ENCODE assay signal across 9 mouse cellular contexts in the genomic region with DNA sequence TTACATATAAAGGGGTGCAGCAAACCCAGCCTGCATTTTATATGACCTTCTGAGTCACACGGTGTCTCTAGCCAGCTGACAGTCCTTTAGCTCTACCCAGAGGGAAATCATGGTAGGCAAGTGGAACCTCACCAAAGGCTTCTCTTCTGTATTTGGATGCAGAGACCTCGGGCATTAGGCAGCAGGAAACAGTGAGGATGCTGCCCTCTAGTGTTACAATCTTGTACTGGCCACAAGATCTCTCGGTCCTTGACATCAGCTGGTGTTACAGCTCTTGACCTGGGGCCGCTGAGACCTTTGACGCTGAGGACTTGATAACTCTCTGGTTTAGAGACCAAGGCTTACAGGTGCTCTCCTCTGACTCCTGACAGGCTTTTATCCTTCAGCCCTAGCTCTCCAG. TPM values are rescaled to one million over a fixed set of nuclear protein-coding genes. Genes with fewer than 3 reads are reported as not detected.
A peak's percentile ranks its signal among the peaks of the same experiment; 100 is the strongest.
DNase-seq lines count a peak whose midpoint lies in the region; ATAC-seq and TF ChIP-seq lines count a peak whose summit lies in the region.
"Had no signal": no experiment of that assay in that cellular context is flagged by ENCODE, and none has a peak within 500 bp of the region (broad histone marks: within the 10 kb centered on the region; RNA-seq: fewer than 3 reads in every experiment).

No protein-coding gene starts in this region.

- no peaks in the 10 kb centered on the region for H3K4me1 ChIP-seq in intestine, postnatal 0 days (replicated peaks; ENCODE audit: control insufficient read depth, insufficient read depth, low read length)
- 0 out of 2 replicates have a peak, but pooled peaks cover 2% of the 10 kb centered on the region for H3K4me1 ChIP-seq in intestine, embryonic 15.5 days (replicated peaks)
- no peaks in the 10 kb centered on the region for H3K4me1 ChIP-seq in embryonic facial prominence, embryonic 11.5 days (ENCODE audit: control insufficient read depth, insufficient read depth, low read length)
- H3K4me1 ChIP-seq in heart, postnatal 0 days (ENCODE audit: control insufficient read depth, insufficient read depth) = no peaks in the 10 kb centered on the region
- no peaks in the 10 kb centered on the region for H3K4me1 ChIP-seq in midbrain, embryonic 13.5 days (replicated peaks)
- H3K4me1 ChIP-seq: embryonic facial prominence, embryonic 12.5 days had no signal

- TF ChIP-seq EP300 in heart, postnatal 0 days (IDR thresholded peaks at IDR 0.05; ENCODE audit: low read depth) = no peak

- H3K9me3 ChIP-seq in intestine, postnatal 0 days (ENCODE audit: control insufficient read depth) = no peaks in the 10 kb centered on the region
- no peaks in the 10 kb centered on the region for H3K9me3 ChIP-seq in intestine, embryonic 15.5 days
- H3K9me3 ChIP-seq in embryonic facial prominence, embryonic 11.5 days (replicated peaks; ENCODE audit: control insufficient read depth, low read length) = no peaks in the 10 kb centered on the region
- no peaks in the 10 kb centered on the region for H3K9me3 ChIP-seq in heart, postnatal 0 days (replicated peaks; ENCODE audit: control insufficient read depth, low read length)
- no peaks in the 10 kb centered on the region for H3K9me3 ChIP-seq in midbrain, embryonic 13.5 days
- H3K9me3 ChIP-seq: embryonic facial prominence, embryonic 12.5 days had no signal

- ATAC-seq in intestine, postnatal 0 days = no peak
- ATAC-seq in intestine, embryonic 15.5 days = no peak
- 0 out of 2 replicates have a peak, but pooled peaks have one; percentile 59 for ATAC-seq in embryonic facial prominence, embryonic 11.5 days (replicated peaks; ENCODE audit: insufficient number of reproducible peaks, low FRiP score, low TSS enrichment, low read depth)
- peak; percentile 70; the same call in 1 of the 2 replicates for ATAC-seq in heart, postnatal 0 days (ENCODE audit: insufficient read depth, low read depth)
- peak; percentile 70 for ATAC-seq in midbrain, embryonic 13.5 days

- WGBS in intestine, postnatal 0 days = 6% methylated on average over 5 of the region's 5 CpGs
- 9% methylated on average over 5 of the region's 5 CpGs for WGBS in intestine, embryonic 15.5 days
- 15% methylated on average over 5 of the region's 5 CpGs for WGBS in embryonic facial prominence, embryonic 11.5 days
- 4% methylated on average over 5 of the region's 5 CpGs for WGBS in heart, postnatal 0 days
- WGBS in midbrain, embryonic 13.5 days = 17% methylated on average over 5 of the region's 5 CpGs

- peak; percentile 94 for TF ChIP-seq CTCF in intestine, postnatal 0 days (IDR thresholded peaks at IDR 0.05; ENCODE audit: low read depth)
- TF ChIP-seq CTCF in heart, postnatal 0 days (IDR thresholded peaks at IDR 0.05; ENCODE audit: low read depth) = peak; percentile 88

- H3K27me3 ChIP-seq in intestine, postnatal 0 days (replicated peaks; ENCODE audit: control insufficient read depth, insufficient read depth, low read length) = peaks cover 11% of the 10 kb centered on the region; the same call in 1 of the 2 replicates
- H3K27me3 ChIP-seq in intestine, embryonic 15.5 days (replicated peaks) = no peaks in the 10 kb centered on the region; the same call in 1 of the 2 replicates
- H3K27me3 ChIP-seq in embryonic facial prominence, embryonic 11.5 days (ENCODE audit: control insufficient read depth, insufficient read depth, low read length) = no peaks in the 10 kb centered on the region
- H3K27me3 ChIP-seq in heart, postnatal 0 days (ENCODE audit: control insufficient read depth, insufficient read depth, low read length) = no peaks in the 10 kb centered on the region
- H3K27me3 ChIP-seq in midbrain, embryonic 13.5 days = peaks cover 15% of the 10 kb centered on the region; the same call in 1 of the 2 replicates
- H3K27me3 ChIP-seq: embryonic facial prominence, embryonic 12.5 days had no signal

- DNase-seq in T-cell, adult 2 months (ENCODE audit: low spot score) = peak; percentile 14
- DNase-seq in embryonic facial prominence, embryonic 11.5 days (ENCODE audit: low spot score) = peak; percentile 81
- DNase-seq in heart, postnatal 0 days (ENCODE audit: low spot score) = peak; percentile 72
- peak; percentile 59 to 70 for DNase-seq in layer of hippocampus, postnatal 10 days (ENCODE audit: low spot score in 2 of 2)
- DNase-seq in spleen, postnatal 4 days (ENCODE audit: low spot score in 2 of 2) = peak; percentile 33 to 68

- H3K9ac ChIP-seq in intestine, postnatal 0 days (ENCODE audit: low read depth, low read length) = no peak overlapping the region
- H3K9ac ChIP-seq in intestine, embryonic 15.5 days = no peak overlapping the region
- no peak overlapping the region for H3K9ac ChIP-seq in embryonic facial prominence, embryonic 11.5 days (replicated peaks; ENCODE audit: low read length)
- no peak overlapping the region for H3K9ac ChIP-seq in heart, postnatal 0 days (replicated peaks; ENCODE audit: low read depth, low read length)
- H3K9ac ChIP-seq in midbrain, embryonic 13.5 days (replicated peaks) = no peak overlapping the region
- H3K9ac ChIP-seq: embryonic facial prominence, embryonic 12.5 days had no signal

- H3K36me3 ChIP-seq in intestine, postnatal 0 days (ENCODE audit: control insufficient read depth, insufficient read depth) = no peaks in the 10 kb centered on the region
- no peaks in the 10 kb centered on the region for H3K36me3 ChIP-seq in intestine, embryonic 15.5 days
- H3K36me3 ChIP-seq in embryonic facial prominence, embryonic 11.5 days (replicated peaks; ENCODE audit: control insufficient read depth, insufficient read depth, low read depth, low read length) = no peaks in the 10 kb centered on the region
- no peaks in the 10 kb centered on the region for H3K36me3 ChIP-seq in heart, postnatal 0 days (replicated peaks; ENCODE audit: control insufficient read depth, insufficient read depth, low read length)
- H3K36me3 ChIP-seq in midbrain, embryonic 13.5 days = no peaks in the 10 kb centered on the region
- H3K36me3 ChIP-seq: embryonic facial prominence, embryonic 12.5 days had no signal

- no peak overlapping the region for H3K4me3 ChIP-seq in intestine, postnatal 0 days (ENCODE audit: low read depth, low read length)
- H3K4me3 ChIP-seq in intestine, embryonic 15.5 days (replicated peaks) = no peak overlapping the region
- no peak overlapping the region for H3K4me3 ChIP-seq in embryonic facial prominence, embryonic 11.5 days (ENCODE audit: low read depth, low read length)
- H3K4me3 ChIP-seq in heart, postnatal 0 days (ENCODE audit: low read depth, low read length) = no peak overlapping the region
- no peak overlapping the region for H3K4me3 ChIP-seq in midbrain, embryonic 13.5 days (replicated peaks)
- H3K4me3 ChIP-seq: embryonic facial prominence, embryonic 12.5 days had no signal

- H3K27ac ChIP-seq in intestine, postnatal 0 days (ENCODE audit: low read depth, low read length) = no peak overlapping the region
- no peak overlapping the region for H3K27ac ChIP-seq in intestine, embryonic 15.5 days
- no peak overlapping the region for H3K27ac ChIP-seq in embryonic facial prominence, embryonic 11.5 days (replicated peaks; ENCODE audit: low read depth, low read length)
- no peak overlapping the region for H3K27ac ChIP-seq in heart, postnatal 0 days (ENCODE audit: low read depth)
- no peak overlapping the region for H3K27ac ChIP-seq in midbrain, embryonic 13.5 days
- H3K27ac ChIP-seq: embryonic facial prominence, embryonic 12.5 days had no signal

- no peak overlapping the region for H3K4me2 ChIP-seq in intestine, postnatal 0 days (replicated peaks; ENCODE audit: low read depth)
- H3K4me2 ChIP-seq in intestine, embryonic 15.5 days (replicated peaks) = no peak overlapping the region
- H3K4me2 ChIP-seq in embryonic facial prominence, embryonic 11.5 days (ENCODE audit: low read depth, low read length) = no peak overlapping the region
- peak overlapping the region; percentile 23; the same call in 1 of the 2 replicates for H3K4me2 ChIP-seq in heart, postnatal 0 days (ENCODE audit: low read depth, low read length)
- no peak overlapping the region for H3K4me2 ChIP-seq in midbrain, embryonic 13.5 days (replicated peaks)
- H3K4me2 ChIP-seq: embryonic facial prominence, embryonic 12.5 days had no signal

RNA-seq across cellular contexts. Expression of gene Gm10053, which starts 10.0 kb away (rescaled TPM):
- polyA plus RNA-seq in intestine, postnatal 0 days (2015; fragmentation: Nextera tagmentation; extraction: Ambion mirVana) = 473 and 580 TPM in 2 replicates
- polyA plus RNA-seq in intestine, embryonic 15.5 days (2015; fragmentation: Nextera tagmentation; extraction: Ambion mirVana) = 341 and 347 TPM in 2 replicates
- 266 and 271 TPM in 2 replicates for polyA plus RNA-seq in embryonic facial prominence, embryonic 11.5 days (2014; fragmentation: Nextera tagmentation; extraction: Ambion mirVana)
- total RNA-seq in heart, postnatal 0 days (2014; rRNA removed; ENCODE audit: low replicate concordance) = 390 and 396 TPM in 2 replicates
- 1,580 and 1,639 TPM in 2 replicates for polyA plus RNA-seq in heart, postnatal 0 days (2015; fragmentation: Nextera tagmentation; extraction: Ambion mirVana)
- total RNA-seq in layer of hippocampus, postnatal 10 days (2021) = 100 to 1,000 TPM; 215 to 218 TPM
- polyA plus RNA-seq in midbrain, embryonic 13.5 days (2015; fragmentation: Nextera tagmentation; extraction: Ambion mirVana) = 227 and 245 TPM in 2 replicates

RNA-seq across cellular contexts. Expression of gene Foxd4, which starts 15.5 kb away (rescaled TPM):
- polyA plus RNA-seq in intestine, postnatal 0 days (2015; fragmentation: Nextera tagmentation; extraction: Ambion mirVana) = not detected in 2 replicates
- not detected in 2 replicates for polyA plus RNA-seq in intestine, embryonic 15.5 days (2015; fragmentation: Nextera tagmentation; extraction: Ambion mirVana)
- not detected in 2 replicates for polyA plus RNA-seq in embryonic facial prominence, embryonic 11.5 days (2014; fragmentation: Nextera tagmentation; extraction: Ambion mirVana)
- total RNA-seq in heart, postnatal 0 days (2014; rRNA removed; ENCODE audit: low replicate concordance) = not detected in 2 replicates
- polyA plus RNA-seq in heart, postnatal 0 days (2015; fragmentation: Nextera tagmentation; extraction: Ambion mirVana) = not detected in 2 replicates
- total RNA-seq in layer of hippocampus, postnatal 10 days (2021) = not detected
- polyA plus RNA-seq in midbrain, embryonic 13.5 days (2015; fragmentation: Nextera tagmentation; extraction: Ambion mirVana) = 0.10 and 0.13 TPM in 2 replicates
- polyA plus RNA-seq: embryonic facial prominence, embryonic 12.5 days had no signal

RNA-seq across cellular contexts. Expression of gene Pgm5, which starts 23.8 kb away (rescaled TPM):
- 3.3 and 3.5 TPM in 2 replicates for polyA plus RNA-seq in intestine, postnatal 0 days (2015; fragmentation: Nextera tagmentation; extraction: Ambion mirVana)
- 6.1 and 7.3 TPM in 2 replicates for polyA plus RNA-seq in intestine, embryonic 15.5 days (2015; fragmentation: Nextera tagmentation; extraction: Ambion mirVana)
- 1.3 and 2.2 TPM in 2 replicates for polyA plus RNA-seq in embryonic facial prominence, embryonic 11.5 days (2014; fragmentation: Nextera tagmentation; extraction: Ambion mirVana)
- total RNA-seq in heart, postnatal 0 days (2014; rRNA removed; ENCODE audit: low replicate concordance) = 106 and 163 TPM in 2 replicates
- polyA plus RNA-seq in heart, postnatal 0 days (2015; fragmentation: Nextera tagmentation; extraction: Ambion mirVana) = 3.9 and 4.9 TPM in 2 replicates
- 1 to 10 TPM; 3.4 to 3.5 TPM for total RNA-seq in layer of hippocampus, postnatal 10 days (2021)
- 0.30 and 0.31 TPM in 2 replicates for polyA plus RNA-seq in midbrain, embryonic 13.5 days (2015; fragmentation: Nextera tagmentation; extraction: Ambion mirVana)

Comparison
In these comparisons a context has a peak if more than half of its experiments do, and no peak if none do; other contexts are left out.
1. ATAC-seq: peak in embryonic facial prominence, embryonic 11.5 days (single experiment), heart, postnatal 0 days (single experiment) and midbrain, embryonic 13.5 days (single experiment); none in intestine, postnatal 0 days (single experiment) and intestine, embryonic 15.5 days (single experiment).
2. DNase-seq: peak in every context shown above with its lines; median percentile 81 in embryonic facial prominence, embryonic 11.5 days; 72 in heart, postnatal 0 days; 64 in layer of hippocampus, postnatal 10 days; 50 in spleen, postnatal 4 days; 14 in T-cell, adult 2 months.